Mouse (Mus musculus) heart, adult 2 months (tissue): ENCODE data around the gene Mlh3.

Experiments
- CTCF ChIP-seq: fragments of 200-600 bp; IDR thresholded peaks from 2 replicates; pipeline ENCODE4 v1.8.1; 2022; ENCODE audit warnings: antibody characterized with exemption, mild to moderate bottlenecking, moderate library complexity
- EP300 ChIP-seq: fragments of 200-500 bp; IDR thresholded peaks from 2 replicates; pipeline ENCODE4 v1.6.1; 2011; ENCODE audit warnings: low read depth, low read length, control low read depth; ENCODE audit not compliant: insufficient read depth
- POLR2A ChIP-seq: fragments of 200-500 bp; IDR thresholded peaks from 2 replicates; pipeline ENCODE4 v1.6.1; 2011; ENCODE audit warnings: mild to moderate bottlenecking, low read depth, low read length, control low read depth; ENCODE audit not compliant: insufficient read depth

DNA sequence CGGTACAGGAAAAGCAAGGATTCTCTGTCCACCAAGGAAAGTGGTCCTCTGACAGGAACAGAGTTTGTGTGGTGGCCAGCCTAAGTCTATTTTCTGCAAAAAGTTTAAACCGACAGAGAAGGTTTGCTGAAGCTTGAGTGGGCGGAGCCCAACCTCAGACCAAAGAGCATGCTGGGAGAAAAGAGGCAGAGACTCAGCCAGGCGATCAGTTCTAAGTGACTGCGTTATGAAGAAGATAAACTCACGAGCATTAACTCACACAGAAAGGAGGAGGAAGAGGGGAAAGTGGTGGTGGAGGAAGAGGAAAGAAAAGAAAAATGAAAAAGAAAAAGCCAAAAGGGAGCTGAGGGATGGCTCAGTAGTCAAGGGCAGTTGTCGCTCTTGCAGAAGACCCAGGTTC, 80.1 kb downstream of the Mlh3 start:
- no peak for TF ChIP-seq EP300
- no peak for TF ChIP-seq CTCF
- TF ChIP-seq POLR2A = no peak
